Mouse (Mus musculus) CD4-positive, CD25-positive, alpha-beta regulatory T cell, adult 2 months (primary cell): ENCODE data around the gene Rab3b.

ENCODE experiments used
- DNase-seq: peaks from one replicate; pipeline ENCODE4 v3.0.0-alpha.2; 2012; ENCODE audit warnings: low read depth, low spot score

Rab3b gene

GRCm38 (mm10) chr4:108950201-108950600, 71.3 kb downstream of the Rab3b start:
- no peak for DNase-seq

DNA sequence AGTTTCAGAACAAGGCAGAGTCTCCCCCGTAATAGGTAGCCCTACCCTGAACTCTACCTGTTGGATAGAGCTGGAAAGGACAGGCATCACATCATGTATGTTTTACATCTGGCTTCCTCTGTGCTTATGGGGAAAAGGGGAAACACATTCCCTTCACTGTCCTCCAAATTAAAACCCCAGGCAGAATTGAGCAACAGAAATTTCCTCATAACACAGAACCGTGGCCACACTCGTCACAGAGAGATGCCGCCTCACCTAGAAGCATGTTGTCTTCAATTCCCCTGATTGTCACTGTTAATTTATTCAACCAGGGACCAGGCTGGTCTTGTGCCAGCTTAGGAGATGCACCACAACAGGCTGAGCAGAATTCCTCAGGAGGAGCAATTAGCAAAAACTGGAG, 72.8 kb downstream of the Rab3b start:
- DNase-seq = no peak

DNA sequence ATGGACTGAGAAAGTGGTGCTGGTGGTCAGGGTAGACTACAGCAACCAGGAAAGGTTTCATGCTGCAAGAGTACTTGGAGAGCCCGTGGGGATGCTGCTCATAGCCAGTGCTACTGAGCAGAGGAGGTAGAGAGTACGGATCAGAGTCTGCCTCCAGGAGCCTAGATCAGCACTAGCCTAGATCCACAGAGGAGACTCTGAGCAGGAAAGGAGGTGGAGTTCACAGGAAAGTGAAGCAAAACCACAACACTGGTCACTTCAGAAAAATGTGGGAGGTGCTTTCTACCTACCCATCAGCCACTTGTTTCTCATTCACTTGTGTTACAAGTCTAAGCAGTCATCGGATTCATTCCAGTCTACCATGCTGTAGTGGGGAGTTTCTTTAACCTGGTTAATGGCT, 80.8 kb downstream of the Rab3b start:
- no peak for DNase-seq

DNA sequence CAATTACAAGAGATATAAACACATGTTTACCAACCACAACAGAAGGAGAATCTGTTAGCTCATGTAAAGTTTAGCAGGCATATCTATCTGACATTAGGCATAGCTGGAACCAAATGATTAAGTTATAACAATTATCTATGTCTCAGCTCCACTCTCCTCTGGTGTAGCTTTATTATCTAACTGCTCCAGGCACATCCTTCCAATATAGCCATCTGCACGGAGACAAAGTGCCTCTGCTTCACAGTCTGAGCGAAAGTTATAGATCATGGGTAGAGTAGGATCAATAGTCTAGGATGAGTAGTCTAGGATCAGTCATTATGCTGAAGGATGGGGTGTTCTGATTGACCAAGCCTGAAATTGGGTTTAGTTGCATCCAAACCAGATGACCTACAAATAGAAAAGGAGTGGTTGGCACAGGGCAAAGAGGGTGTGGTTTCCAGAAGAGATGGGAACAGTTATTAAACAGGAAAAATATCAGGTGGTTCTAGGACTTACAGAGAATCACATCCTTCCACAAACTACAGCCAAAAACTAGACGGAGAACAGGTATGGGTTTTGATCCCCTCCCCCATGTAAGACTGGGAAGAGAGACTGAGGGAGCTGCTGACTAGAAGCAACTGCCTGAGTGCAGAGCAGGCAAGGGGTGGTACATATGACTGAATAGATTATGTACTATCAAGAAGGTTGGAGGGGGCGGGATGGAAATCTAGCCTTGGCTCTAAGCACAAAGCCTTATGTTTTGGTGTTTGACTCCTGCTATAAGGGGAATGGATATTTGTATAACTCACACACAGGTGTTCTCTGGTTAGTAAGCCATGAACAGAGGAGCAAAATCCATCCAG, 82.0 kb downstream of the Rab3b start:
- DNase-seq = no peak

GRCm38 (mm10) chr4:108963017-108963416, 84.2 kb downstream of the Rab3b start:
- no peak for DNase-seq

GRCm38 (mm10) chr4:108969517-108969916, 90.7 kb downstream of the Rab3b start:
- no peak for DNase-seq

GRCm38 (mm10) chr4:108971054-108971453, 92.2 kb downstream of the Rab3b start:
- DNase-seq = no peak

DNA sequence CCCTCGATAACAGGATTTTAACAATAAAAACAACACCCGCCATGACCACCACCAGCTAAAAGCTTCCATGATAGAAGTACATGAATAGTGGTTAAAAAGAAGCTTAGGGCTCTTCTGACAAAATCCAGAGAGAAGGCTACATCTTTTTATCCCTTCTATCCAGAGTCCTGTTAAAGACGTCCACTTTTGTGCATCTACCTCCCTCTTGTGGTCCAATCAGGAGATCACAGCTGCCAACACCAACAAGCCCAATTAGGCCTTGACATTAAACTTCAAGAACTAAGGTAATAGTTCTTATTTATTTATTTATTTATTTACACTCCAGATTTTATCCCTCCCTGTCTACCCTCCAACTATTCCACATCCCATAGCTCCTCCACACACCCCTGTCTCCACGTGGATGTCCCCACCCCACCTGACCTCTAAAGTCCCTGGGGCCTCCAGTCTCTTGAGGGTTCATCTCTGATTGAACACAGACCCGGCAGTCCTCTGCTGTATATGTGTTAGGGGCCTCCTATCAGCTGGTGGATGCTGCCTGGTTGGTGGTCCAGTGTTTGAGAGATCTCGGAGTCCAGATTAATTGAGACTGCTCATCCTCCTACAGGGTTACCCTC, 97.7 kb downstream of the Rab3b start:
- DNase-seq = peak; percentile 57

DNA sequence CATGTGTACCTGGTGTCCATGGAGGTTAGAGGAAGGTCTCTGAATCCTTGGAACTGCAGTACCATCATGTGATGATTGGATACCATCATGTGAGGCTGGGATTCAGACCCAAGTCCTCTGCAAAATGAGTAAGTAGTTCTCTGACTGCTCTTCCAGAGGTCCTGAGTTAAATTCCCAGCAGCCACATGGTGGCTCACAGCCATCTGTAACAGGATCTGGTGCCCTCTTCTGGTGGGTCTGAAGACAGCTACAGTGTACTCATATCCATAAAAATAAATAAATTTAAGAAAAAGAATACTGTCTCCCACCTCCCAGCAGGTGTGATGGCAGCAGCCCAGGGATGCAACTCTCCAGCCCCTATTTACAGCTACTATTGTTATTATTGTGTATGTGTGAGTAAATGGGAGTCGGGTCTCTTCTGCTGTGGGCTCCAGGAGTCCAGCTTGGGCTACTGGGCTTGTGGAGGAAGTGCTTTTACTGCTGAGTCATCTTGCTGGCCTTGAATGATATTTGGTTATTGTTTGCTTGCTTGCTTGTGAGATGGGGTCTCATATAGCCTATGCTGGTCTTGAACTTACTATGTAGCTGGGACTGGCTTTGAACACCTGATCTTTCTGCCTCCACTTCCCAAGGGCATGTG, 108.1 kb downstream of the Rab3b start:
- peak; percentile 39 for DNase-seq

- DNase-seq = peak; percentile 42
Observed at GRCm38 (mm10) chr4:108987473-108987842, 108.6 kb downstream of the Rab3b start.

DNA sequence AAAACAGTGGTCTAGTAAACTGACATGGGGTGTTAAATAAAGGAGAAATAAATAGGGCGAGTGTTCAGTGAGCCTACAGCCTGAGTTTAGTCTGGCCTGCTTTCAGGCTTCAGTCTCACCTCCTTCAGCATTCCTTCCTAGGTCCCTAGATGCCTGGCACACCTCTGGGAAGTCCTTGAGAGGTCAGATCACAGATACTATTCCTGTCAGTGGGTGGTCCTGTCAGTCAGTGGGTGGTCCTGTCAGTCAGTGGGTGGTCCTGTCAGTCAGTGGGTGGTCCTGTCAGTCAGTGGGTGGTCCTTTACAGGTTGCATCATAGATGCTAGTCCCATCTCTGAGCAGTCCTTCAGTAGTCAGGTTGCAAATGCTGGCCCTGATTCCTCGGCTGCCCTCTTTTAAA, 110.6 kb downstream of the Rab3b start:
- DNase-seq = no peak

GRCm38 (mm10) chr4:108990032-108990431, 111.2 kb downstream of the Rab3b start:
- DNase-seq = no peak

GRCm38 (mm10) chr4:108990571-108990970, 111.7 kb downstream of the Rab3b start:
- DNase-seq = no peak

GRCm38 (mm10) chr4:108991811-108992210, 112.9 kb downstream of the Rab3b start:
- no peak for DNase-seq
